Mouse (Mus musculus) heart, postnatal 4 days (tissue): ENCODE measurements around the gene Adm. TPM values are rescaled to one million over a fixed set of nuclear protein-coding genes. Genes with fewer than 3 reads are reported as not detected.

Experiments used
- DNase-seq: peaks from one replicate; pipeline ENCODE4 v3.0.0; 2021
- total RNA-seq, 2 experiments: library from RNA; stranded (reverse); gene quantifications; 2 replicates each; pipeline ENCODE4 v1.2.3; 2021

Adm gene
- total RNA-seq, 2 experiments from 2014 or later: 17.1 to 18.2 TPM

DNA sequence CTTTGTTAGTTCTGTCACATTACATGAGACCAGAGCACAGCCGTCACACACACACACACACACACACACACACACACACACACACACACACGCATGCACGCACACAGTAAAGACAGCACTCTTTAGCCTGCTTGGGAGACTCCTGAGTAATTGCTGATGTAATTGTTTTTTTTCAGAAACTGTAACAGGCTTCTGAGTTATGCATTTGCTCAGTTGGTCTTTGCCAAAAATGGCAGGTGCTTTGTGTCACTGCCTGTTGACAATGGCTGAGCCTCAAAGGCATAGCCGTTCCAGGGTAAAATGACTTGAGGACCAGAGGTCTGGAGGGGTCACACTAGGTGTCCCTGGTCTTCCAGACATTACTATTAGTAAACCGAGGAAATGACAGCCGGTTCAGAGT is 40.8 kb downstream of the Adm start:
- peak; percentile 71 for DNase-seq

DNA sequence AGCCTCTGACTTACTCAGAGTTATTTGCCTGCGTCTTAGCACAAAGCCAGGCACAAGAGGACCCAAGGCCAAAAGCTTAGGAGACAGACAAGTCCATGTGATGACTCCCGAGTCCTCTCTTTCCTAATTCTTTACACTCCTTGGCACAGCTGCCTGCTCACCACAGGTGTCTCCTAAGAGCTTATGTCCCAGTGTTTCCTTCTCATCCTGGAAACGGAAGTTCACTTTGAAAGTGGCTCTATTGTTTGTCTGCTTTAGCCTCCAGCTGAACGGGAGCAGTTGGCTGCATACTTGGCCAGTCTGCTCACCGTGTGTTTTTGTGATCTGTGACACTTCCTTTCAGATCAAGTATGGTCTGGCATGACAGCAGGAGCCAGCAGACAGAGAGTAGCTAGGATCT is 41.3 kb downstream of the Adm start:
- DNase-seq: peak; percentile 24

DNA sequence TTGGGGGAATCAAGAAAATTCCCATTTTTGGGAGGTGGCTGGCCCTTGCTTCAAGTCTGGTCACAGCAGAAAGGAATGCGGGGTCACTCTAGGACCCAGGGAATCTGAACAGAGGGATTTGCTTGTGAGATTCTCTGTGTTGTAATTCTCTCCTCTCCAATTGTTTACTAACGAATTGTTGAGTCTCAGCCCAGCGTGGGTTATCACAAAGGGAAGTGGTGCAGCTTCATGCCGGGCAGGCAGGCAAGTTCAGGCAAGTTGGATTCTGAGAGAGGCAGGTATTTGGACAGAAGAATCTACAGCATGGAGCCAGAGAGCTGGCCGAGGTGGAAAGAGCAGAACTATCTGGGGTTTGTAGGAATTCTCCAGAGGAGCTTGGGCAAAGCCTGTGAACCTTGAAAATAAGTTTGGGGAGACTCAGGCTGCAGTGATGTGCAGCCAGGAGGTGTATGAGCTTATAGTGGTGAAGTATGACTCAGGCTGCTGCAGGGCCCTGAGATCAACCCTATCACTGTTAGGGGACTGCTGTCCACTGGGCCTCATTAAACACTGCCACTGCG is 43.7 kb downstream of the Adm start:
- no peak for DNase-seq

Other genes starting within 250 kb of the Adm start
- 10 to 100 TPM; 68.4 to 70.1 TPM for gene Sbf2, start 12.7 kb upstream of the Adm start, total RNA-seq
- gene Ampd3, start 140.5 kb downstream of the Adm start, total RNA-seq: 10 to 100 TPM; 23.8 to 30.3 TPM
- gene Rnf141, start 216.8 kb downstream of the Adm start, total RNA-seq: 10 to 100 TPM; 51.9 to 57.6 TPM
- 10 to 100 TPM in 1 of 2 experiments, 1 to 10 TPM in 1; 9.0 to 10.2 TPM for gene Lyve1, start 235.6 kb downstream of the Adm start, total RNA-seq